In genomic region chr6:72971074-72971473, GRCm38 (mm10) we compare ENCODE assay signal across 22 mouse cellular contexts. TPM values are rescaled to one million over a fixed set of nuclear protein-coding genes. Genes with fewer than 3 reads are reported as not detected.
DNase-seq lines count a peak whose midpoint lies in the region; ATAC-seq and TF ChIP-seq lines count a peak whose summit lies in the region.
"Had no signal": no experiment of that assay in that cellular context is flagged by ENCODE, and none has a peak within 500 bp of the region (broad histone marks: within the 10 kb centered on the region; RNA-seq: fewer than 3 reads in every experiment).

No protein-coding gene starts in this region.

- H3K27ac ChIP-seq in midbrain, postnatal 0 days (ENCODE audit: low read depth, low read length), result no peak overlapping the region
- H3K27ac ChIP-seq: embryonic facial prominence, embryonic 12.5 days; embryonic facial prominence, embryonic 15.5 days; forebrain, embryonic 15.5 days; hindbrain, embryonic 12.5 days; hindbrain, embryonic 15.5 days had no signal

- no peak overlapping the region for H3K9ac ChIP-seq in midbrain, postnatal 0 days (replicated peaks; ENCODE audit: low read length, poor library complexity, severe bottlenecking)
- H3K9ac ChIP-seq: embryonic facial prominence, embryonic 12.5 days; embryonic facial prominence, embryonic 15.5 days; forebrain, embryonic 15.5 days; hindbrain, embryonic 12.5 days; hindbrain, embryonic 15.5 days had no signal

- H3K27me3 ChIP-seq in midbrain, postnatal 0 days (ENCODE audit: insufficient read depth, low read length), result no peaks in the 10 kb centered on the region
- H3K27me3 ChIP-seq: embryonic facial prominence, embryonic 12.5 days; embryonic facial prominence, embryonic 15.5 days; forebrain, embryonic 15.5 days; hindbrain, embryonic 12.5 days; hindbrain, embryonic 15.5 days had no signal

- no peak overlapping the region for H3K4me3 ChIP-seq in midbrain, postnatal 0 days (ENCODE audit: low read depth, low read length)
- H3K4me3 ChIP-seq: embryonic facial prominence, embryonic 12.5 days; embryonic facial prominence, embryonic 15.5 days; forebrain, embryonic 15.5 days; hindbrain, embryonic 12.5 days; hindbrain, embryonic 15.5 days had no signal

- no peaks in the 10 kb centered on the region for H3K9me3 ChIP-seq in midbrain, postnatal 0 days (ENCODE audit: low read length)
- H3K9me3 ChIP-seq: embryonic facial prominence, embryonic 12.5 days; embryonic facial prominence, embryonic 15.5 days; forebrain, embryonic 15.5 days; hindbrain, embryonic 12.5 days; hindbrain, embryonic 15.5 days had no signal

- no peak for TF ChIP-seq CTCF in midbrain, postnatal 0 days (IDR thresholded peaks at IDR 0.05)

- H3K36me3 ChIP-seq in midbrain, postnatal 0 days (ENCODE audit: insufficient read depth, low read length), result no peaks in the 10 kb centered on the region
- H3K36me3 ChIP-seq: embryonic facial prominence, embryonic 12.5 days; embryonic facial prominence, embryonic 15.5 days; forebrain, embryonic 15.5 days; hindbrain, embryonic 12.5 days; hindbrain, embryonic 15.5 days had no signal

- DNase-seq in CD4-positive helper T cell, adult 2 months (ENCODE audit: low read depth, low spot score), result peak; percentile 37
- DNase-seq in CD4-positive, CD25-positive, alpha-beta regulatory T cell, adult 2 months (ENCODE audit: low read depth, low spot score), result peak; percentile 52
- DNase-seq in spleen, adult 18-20 months, result no peak
- DNase-seq in midbrain, postnatal 0 days (ENCODE audit: low spot score), result no peak
- no peak for DNase-seq in gastrocnemius, adult 8-10 months (ENCODE audit: low spot score in 2 of 2)
- DNase-seq in cerebellum, adult 11 months, result no peak
- DNase-seq: adrenal gland, postnatal 10 days; adrenal gland, postnatal 36 days; cerebellum, adult 2 months; cerebellum, adult 9-11 months; cerebellum, postnatal 25 days; gastrocnemius, postnatal 10 days; gastrocnemius, postnatal 36 days; heart, adult 11 months had no signal

- WGBS in midbrain, postnatal 0 days, result 68% methylated on average over 3 of the region's 3 CpGs

- peak; percentile 84 for ATAC-seq in activated CD4-positive, CD25-positive, alpha-beta regulatory T cell, adult 4 months
- ATAC-seq in megakaryocyte, adult 5-6 weeks (ENCODE audit: poor library complexity, severe bottlenecking), result peak; percentile 52; the same call in 1 of the 2 replicates
- ATAC-seq in midbrain, postnatal 0 days (ENCODE audit: low FRiP score), result no peak
- ATAC-seq: forebrain, embryonic 15.5 days had no signal

- H3K4me2 ChIP-seq in midbrain, postnatal 0 days (ENCODE audit: low read depth, low read length, poor library complexity, severe bottlenecking), result no peak overlapping the region
- H3K4me2 ChIP-seq: embryonic facial prominence, embryonic 12.5 days; embryonic facial prominence, embryonic 15.5 days; forebrain, embryonic 15.5 days; heart, embryonic 11.5 days; hindbrain, embryonic 12.5 days; hindbrain, embryonic 15.5 days had no signal

- no peaks in the 10 kb centered on the region for H3K4me1 ChIP-seq in midbrain, postnatal 0 days (ENCODE audit: insufficient read depth, low read length)
- H3K4me1 ChIP-seq: embryonic facial prominence, embryonic 15.5 days; forebrain, embryonic 15.5 days; hindbrain, embryonic 15.5 days had no signal

RNA-seq across cellular contexts. Expression of gene Tmsb10, which starts 12.5 kb away (rescaled TPM):
- polyA plus RNA-seq in activated CD4-positive, CD25-positive, alpha-beta regulatory T cell, adult 4 months (2017; shearing (Covaris generic)), result 1,000 to 10,000 TPM; 4,284 to 5,100 TPM
- total RNA-seq in megakaryocyte, adult 5-6 weeks (2015), result 3,978 and 3,999 TPM in 2 replicates
- total RNA-seq in megakaryocyte, adult 5-6 weeks (2017), result 2,780 and 3,394 TPM in 2 replicates
- total RNA-seq in midbrain, postnatal 0 days (2014; rRNA removed), result 504 and 572 TPM in 2 replicates
- polyA plus RNA-seq in midbrain, postnatal 0 days (2015; fragmentation: Nextera tagmentation; extraction: Ambion mirVana), result 6,498 and 6,879 TPM in 2 replicates
- 10 to 100 TPM; 16.2 to 39.9 (median 26.6) TPM for total RNA-seq in gastrocnemius, adult 8-10 months (2022)

Comparison
In these comparisons a context has a peak if more than half of its experiments do, and no peak if none do; other contexts are left out.
1. DNase-seq: peak in CD4-positive helper T cell, adult 2 months (single experiment) and CD4-positive, CD25-positive, alpha-beta regulatory T cell, adult 2 months (single experiment); none in spleen, adult 18-20 months (0 of 2), midbrain, postnatal 0 days (single experiment), gastrocnemius, adult 8-10 months (0 of 2) and cerebellum, adult 11 months (single experiment).
2. RNA of gene Tmsb10, which starts 12.5 kb away (total RNA-seq): 2,780 to 3,999 TPM in megakaryocyte, adult 5-6 weeks and 504 to 572 TPM in midbrain, postnatal 0 days; 16.2 to 39.9 TPM in gastrocnemius, adult 8-10 months; every median in the first group is over 10 times any median in the second.